Mouse (Mus musculus) erythroblast, adult 5-6 weeks (primary cell): ENCODE data around the gene Fam169b. TPM values are rescaled to one million over a fixed set of nuclear protein-coding genes. Genes with fewer than 3 reads are reported as not detected.

ENCODE experiments used
- ATAC-seq: replicated peaks from 2 replicates; pipeline ENCODE4 v1.8.0; 2016; ENCODE audit warnings: moderate number of reproducible peaks, mild to moderate bottlenecking, moderate TSS enrichment, inconsistent platforms; ENCODE audit not compliant: poor library complexity, low FRiP score, severe bottlenecking
- total RNA-seq, 2 experiments: library from RNA; stranded (forward) in 1 of 2; stranded (reverse) in 1 of 2; fragments of 150-400 nt in 1 of 2; fragments of 200-764, 138-1000 nt in 1 of 2; gene quantifications; 2 replicates each; pipeline versions ENCODE4 v1.2.3 to v1.2.4; 2015 to 2017; ENCODE audit warnings: low replicate concordance in 2 of 2

The Fam169b gene
- total RNA-seq, 2 experiments from 2014 or later, result 0.60 TPM; not detected in 1

DNA sequence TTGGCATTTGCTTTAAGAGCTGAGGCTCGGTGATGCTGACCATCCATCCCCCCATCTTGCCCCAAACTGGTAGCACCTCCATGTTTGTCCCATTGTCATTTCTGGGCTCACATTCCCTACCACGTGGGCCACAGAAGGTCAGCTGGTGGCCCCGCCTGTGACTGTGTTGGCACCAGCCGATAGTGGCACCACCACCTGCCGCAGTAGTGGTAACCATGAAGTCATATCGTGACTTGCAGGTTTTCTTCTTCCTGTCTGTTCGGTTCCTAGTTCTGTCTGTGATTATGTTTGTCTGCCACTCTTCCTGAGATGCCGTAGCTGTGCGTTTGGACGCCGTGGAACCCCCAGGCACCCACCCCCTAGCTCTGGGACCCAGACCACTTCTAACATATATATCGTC is 95.3 kb downstream of the Fam169b start:
- ATAC-seq, result no peak

DNA sequence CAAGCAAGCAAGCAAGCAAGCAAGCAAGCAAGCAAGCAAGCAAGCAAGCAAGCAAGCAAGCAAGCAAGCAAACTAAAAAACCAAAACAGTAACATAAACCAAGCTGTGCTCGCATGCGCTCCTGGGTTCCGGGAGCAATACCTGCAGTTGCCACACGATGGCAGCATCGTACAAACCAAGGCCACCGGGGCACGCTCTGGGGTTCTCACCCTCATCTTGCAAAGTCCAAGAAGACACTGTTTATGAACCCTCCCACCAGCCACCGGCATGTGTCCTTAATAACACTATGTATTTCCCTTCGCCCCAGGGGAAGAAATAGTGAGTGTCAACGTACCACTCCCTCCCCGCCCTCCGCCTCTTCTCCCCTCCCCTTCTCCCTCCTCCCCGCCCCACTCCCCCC is 96.1 kb downstream of the Fam169b start:
- peak; percentile 70 for ATAC-seq

DNA sequence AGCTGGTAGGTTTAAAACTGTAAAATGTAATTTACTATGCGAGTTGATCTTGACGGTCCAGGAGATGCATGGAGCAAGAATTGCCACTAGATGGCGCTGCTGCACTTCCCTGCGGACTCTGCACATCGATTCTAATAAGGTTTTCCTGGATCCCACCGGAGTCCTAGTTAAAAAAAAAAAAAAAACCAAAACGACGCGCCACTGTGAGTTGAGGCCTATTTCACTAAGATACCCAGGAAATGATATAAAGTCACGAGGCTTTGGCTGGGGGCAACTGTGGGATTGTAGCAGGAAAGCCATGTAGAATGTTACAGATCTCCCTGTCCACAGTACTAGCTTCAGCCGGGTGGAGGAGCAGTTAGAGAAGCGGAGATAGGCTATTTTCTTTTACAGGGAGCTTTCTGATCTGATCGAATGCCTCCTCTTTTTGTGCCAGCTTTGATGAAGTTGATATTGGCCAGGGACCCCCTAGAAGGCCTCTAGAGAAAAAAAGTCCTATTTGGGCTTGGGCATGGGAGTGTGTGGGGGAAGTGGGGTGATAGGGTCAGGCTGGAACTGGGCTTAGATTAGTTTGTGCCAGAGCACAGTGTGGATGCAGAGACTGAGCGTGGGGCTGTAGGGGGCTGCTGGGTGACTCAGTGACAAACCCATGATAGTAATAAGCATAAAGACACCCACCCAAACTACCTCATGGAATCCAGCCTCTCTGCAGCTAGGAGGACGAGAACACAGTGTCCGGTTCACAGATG is 100.6 kb downstream of the Fam169b start:
- 0 out of 2 replicates have a peak, but pooled peaks have one; percentile 69 for ATAC-seq

DNA sequence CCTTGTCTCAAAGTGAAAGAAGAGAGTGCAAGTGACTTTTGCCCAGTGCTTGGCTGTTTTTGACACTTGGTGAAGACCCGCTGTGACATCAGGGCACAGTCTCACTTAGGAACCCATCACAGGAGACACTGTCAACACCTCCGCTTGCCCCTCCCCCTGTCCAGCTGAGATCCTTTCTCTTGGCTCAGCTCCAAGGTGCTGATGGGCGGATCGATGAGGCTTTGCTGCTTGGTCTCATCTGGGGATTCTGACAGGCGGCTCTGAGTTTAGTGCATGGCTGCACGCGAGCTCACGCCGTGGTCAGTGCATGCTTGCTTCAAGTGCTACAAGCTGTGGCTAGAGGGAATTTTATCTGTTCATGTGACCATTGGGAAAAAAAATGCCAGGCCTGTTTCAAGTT is 108.5 kb downstream of the Fam169b start:
- no peak for ATAC-seq

DNA sequence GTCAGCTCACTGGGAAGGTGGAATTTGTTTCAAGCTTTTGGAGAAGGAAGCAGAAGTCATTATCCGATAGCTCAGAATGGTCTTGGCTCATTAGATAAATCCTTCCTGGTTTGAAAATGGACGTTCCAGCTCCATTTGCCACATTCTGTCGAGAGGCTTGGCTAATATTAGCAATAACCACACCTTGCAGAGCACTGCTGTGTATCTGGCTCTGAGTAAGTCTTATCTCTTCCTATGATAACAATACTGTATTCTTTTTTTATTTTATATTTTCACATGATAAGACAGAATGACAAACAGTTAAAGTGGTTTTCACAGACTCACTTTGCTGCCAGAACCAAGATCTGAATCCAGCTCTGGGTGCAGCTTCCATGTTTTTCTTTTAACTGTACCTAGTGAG is 113.1 kb downstream of the Fam169b start:
- ATAC-seq, result no peak

DNA sequence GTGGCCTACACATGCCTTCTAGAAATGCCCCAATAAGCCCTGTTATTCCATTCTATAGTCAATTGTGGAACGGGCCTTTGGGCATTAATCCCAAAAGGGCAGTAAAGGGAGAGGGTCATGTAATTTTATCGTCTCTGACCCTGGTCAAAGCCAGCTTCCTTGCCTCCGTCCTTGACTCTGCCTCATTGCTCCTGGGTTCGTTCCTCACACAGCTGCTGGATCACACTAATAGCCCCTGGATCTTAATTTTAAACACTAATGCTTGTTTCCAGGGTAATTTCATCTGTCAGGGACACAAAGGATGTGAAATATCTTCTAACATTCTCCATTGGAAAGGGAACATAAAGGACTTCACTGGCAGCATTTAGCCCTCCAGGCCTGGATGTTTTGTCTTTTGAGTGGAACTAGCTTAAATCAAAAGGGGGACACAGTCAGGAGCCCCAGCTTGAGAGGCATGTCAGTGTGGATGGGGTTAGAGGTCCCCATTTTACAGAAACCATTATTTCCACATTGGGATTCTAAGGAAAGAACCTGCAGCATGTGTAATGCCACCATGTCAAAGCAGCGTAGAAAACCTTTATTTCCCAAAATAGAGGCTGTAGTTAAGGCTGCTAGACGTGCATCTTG is 122.2 kb downstream of the Fam169b start:
- no peak for ATAC-seq

DNA sequence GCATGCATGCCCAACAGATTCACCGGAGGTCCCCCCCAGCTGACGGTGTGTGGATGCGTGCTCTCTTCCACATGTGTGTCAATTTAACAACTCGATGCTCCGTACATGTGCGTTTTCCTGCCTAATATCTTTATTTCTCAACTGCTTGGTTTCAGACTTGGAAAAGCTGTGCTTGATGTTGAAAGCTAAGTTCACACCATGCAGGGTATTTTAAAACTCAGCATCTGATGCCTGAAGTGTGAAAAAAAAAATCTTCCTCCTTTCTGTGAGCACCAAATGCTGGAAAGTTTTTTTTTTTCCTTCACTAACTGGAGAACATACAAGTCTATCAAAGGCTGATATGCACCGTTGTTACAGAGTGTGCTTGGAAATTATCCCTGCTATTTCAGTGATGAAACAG is 126.9 kb downstream of the Fam169b start:
- ATAC-seq, result no peak

DNA sequence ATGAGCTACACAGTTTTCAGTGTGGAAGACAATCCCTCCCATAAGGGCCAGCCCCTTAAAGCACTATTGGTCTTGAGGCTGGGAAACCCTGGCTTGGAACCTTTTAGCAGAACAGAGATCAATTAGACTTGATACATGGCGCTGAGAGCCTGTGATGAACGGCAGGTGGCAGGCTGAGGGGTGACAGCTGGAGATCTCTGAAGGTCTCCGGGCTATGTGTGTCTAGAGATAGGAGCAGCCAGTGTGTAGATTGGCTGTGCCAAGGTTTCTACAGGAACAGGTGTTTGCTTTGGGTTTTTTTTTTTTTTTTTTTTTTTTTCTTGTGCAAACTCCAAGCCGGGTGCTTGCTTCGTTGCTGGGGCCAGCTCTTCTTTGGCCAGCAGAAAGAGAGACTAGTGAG is 135.0 kb downstream of the Fam169b start:
- no peak for ATAC-seq

Other genes starting within 250 kb of the Fam169b start
- not detected in 2 replicates for gene Pgpep1l, start 9.6 kb upstream of the Fam169b start, total RNA-seq (2015; ENCODE audit: low replicate concordance)
- not detected in 2 replicates for gene Pgpep1l, start 9.6 kb upstream of the Fam169b start, total RNA-seq (2017; ENCODE audit: low replicate concordance)